Mouse (Mus musculus) testis, adult 2 months (tissue): ENCODE results near the gene Klhl25. TPM values are rescaled to one million over a fixed set of nuclear protein-coding genes. Genes with fewer than 3 reads are reported as not detected.
"Not testable (repeated sequence)": the region's sequence is repeated elsewhere in the genome, so short reads cannot be mapped to it uniquely, and the experiment has no call there.

Experiments used
- H3K27ac ChIP-seq: fragments of 200-500 bp; 2 replicates; pipeline ENCODE4 v1.5.1; 2012; ENCODE audit warnings: low read depth, low read length; ENCODE audit not compliant: control insufficient read depth, insufficient read depth
- H3K27me3 ChIP-seq: fragments of 200-500 bp; 2 replicates; pipeline ENCODE4 v1.6.1; 2012; ENCODE audit warnings: mild to moderate bottlenecking, low read length, moderate library complexity; ENCODE audit not compliant: control insufficient read depth, insufficient read depth
- H3K36me3 ChIP-seq: fragments of 200-500 bp; 2 replicates; pipeline ENCODE4 v1.6.1; 2012; ENCODE audit warnings: mild to moderate bottlenecking, low read length; ENCODE audit not compliant: control insufficient read depth, insufficient read depth
- H3K4me1 ChIP-seq: fragments of 200-500 bp; 2 replicates; pipeline ENCODE4 v1.6.1; 2012; ENCODE audit warnings: low read length; ENCODE audit not compliant: control insufficient read depth, insufficient read depth
- H3K4me3 ChIP-seq: fragments of 200-500 bp; 2 replicates; pipeline ENCODE4 v1.5.1; 2012; ENCODE audit warnings: low read depth, mild to moderate bottlenecking, low read length, moderate library complexity, mixed read lengths; ENCODE audit not compliant: control insufficient read depth
- CTCF ChIP-seq: fragments of 200-500 bp; IDR thresholded peaks from 2 replicates; pipeline ENCODE4 v1.5.1; 2012; ENCODE audit warnings: low read depth, mild to moderate bottlenecking, inconsistent platforms, low read length, moderate library complexity; ENCODE audit not compliant: control insufficient read depth, insufficient read depth, insufficient replicate concordance
- POLR2A ChIP-seq: fragments of 200-500 bp; IDR thresholded peaks from 2 replicates; pipeline ENCODE4 v1.6.1; 2012; ENCODE audit warnings: low read depth, mild to moderate bottlenecking, inconsistent platforms, low read length, moderate library complexity; ENCODE audit not compliant: control insufficient read depth
- polyA plus RNA-seq: library from polyadenylated mRNA; depleted of rRNA; stranded (reverse); fragments of >200 nt; gene quantifications from 2 replicates; pipeline ENCODE4 v1.2.3, GENCODE M21; 2012

Gene Klhl25
- polyA plus RNA-seq, 1 experiment: 46.7 TPM

DNA sequence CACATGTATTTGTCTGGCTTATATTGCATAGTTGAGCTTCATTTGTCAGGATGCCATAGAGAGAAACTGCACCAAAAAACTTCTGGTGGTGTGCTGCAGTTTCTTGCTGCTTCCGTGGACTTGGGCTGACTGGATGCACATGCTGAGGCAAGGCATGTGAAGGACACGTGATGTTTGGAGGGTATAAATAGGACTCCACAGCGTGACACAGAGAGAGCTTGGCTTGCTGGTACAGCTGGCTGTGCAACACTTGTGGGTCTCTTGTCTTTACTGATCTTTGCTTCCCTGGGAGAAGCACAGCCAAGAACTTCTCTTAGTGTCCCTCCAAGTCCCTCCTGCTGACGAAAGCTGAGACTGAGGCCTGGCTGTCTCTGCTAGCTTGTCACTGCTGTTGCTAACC, 69.6 kb downstream of the Klhl25 start:
- no peak overlapping the region for H3K4me3 ChIP-seq
- no peaks in the 10 kb centered on the region for H3K4me1 ChIP-seq
- H3K27me3 ChIP-seq: no peaks in the 10 kb centered on the region
- no peaks in the 10 kb centered on the region for H3K36me3 ChIP-seq
- TF ChIP-seq CTCF (no peak), POLR2A (no peak)
- no peak overlapping the region for H3K27ac ChIP-seq

DNA sequence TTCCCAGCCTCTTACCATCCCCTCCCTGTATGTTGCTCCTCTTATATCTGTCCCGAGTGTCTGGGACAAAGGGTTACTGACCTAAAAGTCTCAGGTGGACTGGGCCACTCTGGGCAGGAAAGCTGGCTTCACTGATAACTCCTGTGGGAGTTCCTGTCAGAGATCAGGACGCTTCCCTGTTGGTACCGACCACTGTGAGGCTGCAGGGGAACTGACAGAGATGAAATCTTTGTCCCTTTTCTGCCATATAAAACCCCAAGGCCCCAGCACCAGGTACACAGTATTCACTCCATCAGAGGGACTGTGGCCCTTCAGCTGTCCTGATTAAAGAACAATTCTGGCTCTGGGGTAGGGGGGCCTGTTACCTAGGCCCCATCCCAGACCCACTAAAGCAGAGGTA, 71.6 kb downstream of the Klhl25 start:
- not testable (repeated sequence) for H3K36me3 ChIP-seq, H3K4me3 ChIP-seq, H3K4me1 ChIP-seq, H3K27me3 ChIP-seq, H3K27ac ChIP-seq
